Mouse (Mus musculus) heart, postnatal 0 days (tissue): ENCODE data around the gene Fam161b. TPM values are rescaled to one million over a fixed set of nuclear protein-coding genes. Genes with fewer than 3 reads are reported as not detected.

Experiments
- ATAC-seq: fragments of 200-750 bp; cut with Nextera tagmentation; 2 replicates; pipeline ENCODE4 v1.8.0; 2017; ENCODE audit warnings: low read depth, moderate number of reproducible peaks, moderate library complexity; ENCODE audit not compliant: insufficient read depth
- DNase-seq: peaks from one replicate; pipeline ENCODE4 v3.0.0-alpha.2; 2016; ENCODE audit warnings: low spot score
- H3K27ac ChIP-seq: fragments of 300-500 bp; sonication (generic); 2 replicates; pipeline ENCODE4 v1.5.1; 2014; ENCODE audit warnings: low read depth, mild to moderate bottlenecking
- H3K27me3 ChIP-seq: fragments of 300-500 bp; sonication (generic); 2 replicates; pipeline ENCODE4 v1.6.1; 2014; ENCODE audit warnings: low read length, mixed read lengths; ENCODE audit not compliant: control insufficient read depth, insufficient read depth
- H3K36me3 ChIP-seq: fragments of 300-500 bp; sonication (generic); replicated peaks from 2 replicates; pipeline ENCODE4 v1.6.1; 2014; ENCODE audit warnings: low read length, mixed read lengths; ENCODE audit not compliant: control insufficient read depth, insufficient read depth
- H3K4me1 ChIP-seq: fragments of 300-500 bp; sonication (generic); 2 replicates; pipeline ENCODE4 v1.6.1; 2014; ENCODE audit warnings: antibody characterized with exemption; ENCODE audit not compliant: control insufficient read depth, insufficient read depth
- H3K4me2 ChIP-seq: fragments of 300-500 bp; sonication (generic); 2 replicates; pipeline ENCODE4 v1.6.1; 2014; ENCODE audit warnings: low read depth, mild to moderate bottlenecking, low read length, moderate library complexity
- H3K4me3 ChIP-seq: fragments of 300-500 bp; sonication (generic); 2 replicates; pipeline ENCODE4 v1.5.1; 2014; ENCODE audit warnings: low read depth, low read length
- H3K9ac ChIP-seq: fragments of 300-500 bp; sonication (generic); replicated peaks from 2 replicates; pipeline ENCODE4 v1.6.1; 2014; ENCODE audit warnings: low read depth, low read length, mixed read lengths
- H3K9me3 ChIP-seq: fragments of 300-500 bp; sonication (generic); replicated peaks from 2 replicates; pipeline ENCODE4 v1.6.1; 2016; ENCODE audit warnings: low read length; ENCODE audit not compliant: control insufficient read depth
- CTCF ChIP-seq: IDR thresholded peaks from 2 replicates; pipeline ENCODE4 v1.5.1; 2016; ENCODE audit warnings: antibody characterized with exemption, control low read depth, low read depth
- EP300 ChIP-seq: IDR thresholded peaks from 2 replicates; pipeline ENCODE4 v1.6.1; 2016; ENCODE audit warnings: antibody characterized with exemption, low read depth
- WGBS: fragments of 180-500 bp; shearing (Covaris S2); extraction: QIAGEN DNeasy Blood & Tissue Kit; methylation state at CpG from one replicate; pipeline ENCODE4 v1.1.7; 2014; 5-methylcytosine and 5-hydroxymethylcytosine counted together
- polyA plus RNA-seq: library from polyadenylated mRNA; unstranded; fragments of >200 nt; fragmentation: Nextera tagmentation; extraction: Ambion mirVana; gene quantifications from 2 replicates; pipeline ENCODE4 v1.2.1, GENCODE M21; 2015
- total RNA-seq: library from RNA; depleted of rRNA; stranded (reverse); fragments of >200 nt; gene quantifications from 2 replicates; pipeline ENCODE4 v1.2.3, GENCODE M21; 2014; ENCODE audit warnings: low replicate concordance; rRNA removed

Gene Fam161b
- total and polyA plus RNA-seq, 2 experiments from 2014 or later, result 4.0 to 5.6 TPM

- Histone ChIP-seq H3K4me1 (peaks cover 4% of the 10 kb centered on the region; the same call in 1 of the 2 replicates), H3K27me3 (no peaks in the 10 kb centered on the region), H3K4me3 (no peak overlapping the region), H3K4me2 (no peak overlapping the region), H3K36me3 (peaks cover 63% of the 10 kb centered on the region), H3K9ac (no peak overlapping the region), H3K27ac (no peak overlapping the region), H3K9me3 (no peaks in the 10 kb centered on the region)
- DNase-seq (no peak), ATAC-seq (no peak)
- WGBS, result 70% methylated on average over 4 of the region's 5 CpGs
- TF ChIP-seq CTCF (no peak), EP300 (no peak)
Observed at GRCm38 (mm10) chr12:84311306-84311705, 50.3 kb downstream of the Fam161b start.

- H3K36me3 ChIP-seq, result peaks cover 83% of the 10 kb centered on the region
- no peaks in the 10 kb centered on the region for H3K4me1 ChIP-seq
- no peaks in the 10 kb centered on the region for H3K27me3 ChIP-seq
- no peak overlapping the region for H3K4me3 ChIP-seq
- no peak overlapping the region for H3K4me2 ChIP-seq
- H3K9me3 ChIP-seq, result no peaks in the 10 kb centered on the region
- WGBS, result 78% methylated on average over 1 of the region's 1 CpGs
- no peak for TF ChIP-seq EP300
- TF ChIP-seq CTCF, result no peak
- H3K9ac ChIP-seq, result no peak overlapping the region
- DNase-seq (no peak), ATAC-seq (no peak)
- H3K27ac ChIP-seq, result no peak overlapping the region
Observed at GRCm38 (mm10) chr12:84304554-84304953, 57.1 kb downstream of the Fam161b start.

- Histone ChIP-seq H3K36me3 (peaks cover 84% of the 10 kb centered on the region), H3K4me1 (no peaks in the 10 kb centered on the region), H3K4me3 (no peak overlapping the region), H3K4me2 (no peak overlapping the region), H3K27ac (no peak overlapping the region), H3K27me3 (no peaks in the 10 kb centered on the region), H3K9ac (no peak overlapping the region), H3K9me3 (no peaks in the 10 kb centered on the region)
- TF ChIP-seq EP300 (no peak), CTCF (no peak)
- no peak for ATAC-seq
- WGBS, result 85% methylated on average over 5 of the region's 5 CpGs
- no peak for DNase-seq
Observed at GRCm38 (mm10) chr12:84304101-84304500, 57.5 kb downstream of the Fam161b start.

- Histone ChIP-seq H3K9ac (no peak overlapping the region), H3K4me2 (no peak overlapping the region), H3K4me1 (no peaks in the 10 kb centered on the region), H3K27me3 (no peaks in the 10 kb centered on the region), H3K36me3 (peaks cover 87% of the 10 kb centered on the region), H3K9me3 (no peaks in the 10 kb centered on the region), H3K27ac (no peak overlapping the region), H3K4me3 (no peak overlapping the region)
- WGBS, result 95% methylated on average over 2 of the region's 2 CpGs
- ATAC-seq (no peak), DNase-seq (no peak)
- TF ChIP-seq CTCF (no peak), EP300 (no peak)
Observed at GRCm38 (mm10) chr12:84299265-84299664, 62.4 kb downstream of the Fam161b start.

GRCm38 (mm10) chr12:84297851-84298250 lies 63.8 kb downstream of the Fam161b start:
- TF ChIP-seq CTCF (no peak), EP300 (no peak)
- Histone ChIP-seq H3K9me3 (no peaks in the 10 kb centered on the region), H3K27me3 (no peaks in the 10 kb centered on the region), H3K9ac (no peak overlapping the region), H3K4me1 (no peaks in the 10 kb centered on the region), H3K36me3 (peaks cover 85% of the 10 kb centered on the region), H3K27ac (no peak overlapping the region), H3K4me3 (no peak overlapping the region), H3K4me2 (no peak overlapping the region)
- ATAC-seq (no peak), DNase-seq (no peak)
- WGBS, result 89% methylated on average over 6 of the region's 6 CpGs

Other genes starting within 250 kb of the Fam161b start
- gene Dnal1, start 247.5 kb downstream of the Fam161b start, total RNA-seq, result 2.0 and 2.3 TPM in 2 replicates
- 2.6 and 2.7 TPM in 2 replicates for gene Dnal1, start 247.5 kb downstream of the Fam161b start, polyA plus RNA-seq
- gene Pnma1, start 213.3 kb downstream of the Fam161b start, total RNA-seq, result 1.5 TPM in 1 of 2 replicates, not detected in the other
- 0.31 and 0.45 TPM in 2 replicates for gene Pnma1, start 213.3 kb downstream of the Fam161b start, polyA plus RNA-seq
- 13.5 and 14.5 TPM in 2 replicates for gene Elmsan1, start 143.0 kb downstream of the Fam161b start, total RNA-seq
- 3.5 and 3.6 TPM in 2 replicates for gene Elmsan1, start 143.0 kb downstream of the Fam161b start, polyA plus RNA-seq
- 104 and 105 TPM in 2 replicates for gene Ptgr2, start 76.6 kb downstream of the Fam161b start, total RNA-seq
- gene Ptgr2, start 76.6 kb downstream of the Fam161b start, polyA plus RNA-seq, result 141 and 154 TPM in 2 replicates
- 36.9 and 37.7 TPM in 2 replicates for gene Zfp410, start 45.0 kb downstream of the Fam161b start, total RNA-seq
- 36.3 and 38.5 TPM in 2 replicates for gene Zfp410, start 45.0 kb downstream of the Fam161b start, polyA plus RNA-seq
- gene Coq6, start 176 bp downstream of the Fam161b start, total RNA-seq, result 271 and 278 TPM in 2 replicates
- gene Coq6, start 176 bp downstream of the Fam161b start, polyA plus RNA-seq, result 102 and 105 TPM in 2 replicates
- 37.6 and 59.8 TPM in 2 replicates for gene Entpd5, start 47.2 kb upstream of the Fam161b start, total RNA-seq
- gene Entpd5, start 47.2 kb upstream of the Fam161b start, polyA plus RNA-seq, result 37.5 and 40.5 TPM in 2 replicates
- gene Bbof1, start 47.2 kb upstream of the Fam161b start, total RNA-seq, result 0.04 TPM in 1 of 2 replicates, not detected in the other
- gene Bbof1, start 47.2 kb upstream of the Fam161b start, polyA plus RNA-seq, result 1.3 and 2.3 TPM in 2 replicates
- gene Rnf113a2, start 55.4 kb upstream of the Fam161b start, total RNA-seq, result 9.4 and 14.1 TPM in 2 replicates
- 20.9 and 22.1 TPM in 2 replicates for gene Rnf113a2, start 55.4 kb upstream of the Fam161b start, polyA plus RNA-seq
- 80.0 and 80.1 TPM in 2 replicates for gene Aldh6a1, start 89.2 kb upstream of the Fam161b start, total RNA-seq
- 71.9 and 74.9 TPM in 2 replicates for gene Aldh6a1, start 89.2 kb upstream of the Fam161b start, polyA plus RNA-seq
- gene Lin52, start 89.6 kb upstream of the Fam161b start, total RNA-seq, result 11.1 and 23.7 TPM in 2 replicates
- 12.4 and 14.3 TPM in 2 replicates for gene Lin52, start 89.6 kb upstream of the Fam161b start, polyA plus RNA-seq
- not detected in 2 replicates for gene Vsx2, start 207.9 kb upstream of the Fam161b start, total RNA-seq
- gene Vsx2, start 207.9 kb upstream of the Fam161b start, polyA plus RNA-seq, result not detected in 2 replicates